Mouse (Mus musculus): ENCODE results near the gene Cyp4f18. TPM values are rescaled to one million over a fixed set of nuclear protein-coding genes. Genes with fewer than 3 reads are reported as not detected.

Gene Cyp4f18
- total RNA-seq, 1 experiment from 2014 or later, result 1.1 TPM

Other genes starting within 250 kb of the Cyp4f18 start
- 7.9 and 8.2 TPM in 2 replicates for gene Zfp709, start 127.6 kb downstream of the Cyp4f18 start, total RNA-seq (2021)
- 5.4 and 7.8 TPM in 2 replicates for gene Zfp882, start 101.0 kb downstream of the Cyp4f18 start, total RNA-seq (2021)
- gene Zfp617, start 101.0 kb downstream of the Cyp4f18 start, total RNA-seq (2021), result 30.8 and 31.4 TPM in 2 replicates
- gene Zfp961, start 58.6 kb downstream of the Cyp4f18 start, total RNA-seq (2021), result 22.9 and 24.3 TPM in 2 replicates
- not detected in 2 replicates for gene Olfr372, start 31.6 kb upstream of the Cyp4f18 start, total RNA-seq (2021)
- gene Olfr373, start 73.6 kb upstream of the Cyp4f18 start, total RNA-seq (2021), result not detected in 2 replicates
- not detected in 2 replicates for gene Olfr374, start 97.4 kb upstream of the Cyp4f18 start, total RNA-seq (2021)
- 286 and 295 TPM in 2 replicates for gene Tpm4, start 125.3 kb upstream of the Cyp4f18 start, total RNA-seq (2021)
- 64.5 and 66.1 TPM in 2 replicates for gene Rab8a, start 151.6 kb upstream of the Cyp4f18 start, total RNA-seq (2021)
- 0.94 TPM in 1 of 2 replicates, not detected in the other for gene Hsh2d, start 180.0 kb upstream of the Cyp4f18 start, total RNA-seq (2021)
- not detected in 2 replicates for gene Cib3, start 203.2 kb upstream of the Cyp4f18 start, total RNA-seq (2021)
- not detected in 2 replicates for gene Gm11034, start 204.0 kb upstream of the Cyp4f18 start, total RNA-seq (2021)
- gene Fam32a, start 210.1 kb upstream of the Cyp4f18 start, total RNA-seq (2021), result 51.9 and 60.3 TPM in 2 replicates
- gene Ap1m1, start 230.4 kb upstream of the Cyp4f18 start, total RNA-seq (2021), result 68.1 and 79.4 TPM in 2 replicates